Mouse (Mus musculus): ENCODE results near the gene Mfsd4b5.

GRCm38 (mm10) chr10:40006963-40007362 lies 20.5 kb upstream of the Mfsd4b5 start:
- TF ChIP-seq TAL1 (IDR thresholded peaks at IDR 0.05; ENCODE audit: low read length): no peak
- no peak for TF ChIP-seq GATA1 (IDR thresholded peaks at IDR 0.05; ENCODE audit: low read length)

Measured in erythroblast, embryonic 14.5 days (primary cell).